Mouse (Mus musculus) Patski (cell line): ENCODE results near the gene Bptf. TPM values are rescaled to one million over a fixed set of nuclear protein-coding genes. Genes with fewer than 3 reads are reported as not detected.
"Not testable (repeated sequence)": the region's sequence is repeated elsewhere in the genome, so short reads cannot be mapped to it uniquely, and the experiment has no call there.

Experiments used
- ATAC-seq: fragments of 100-300 bp; one replicate; pipeline ENCODE4 v1.8.0; 2021
- CTCF ChIA-PET: fragments of 350-600 bp; sonication (Branson Sonifier 250); formaldehyde crosslinking; loops from one replicate; lab custom pipeline; 2022; ENCODE audit warnings: inconsistent platforms; lab: Charles Lee
- POLR2A ChIA-PET: fragments of 350-600 bp; sonication (Branson Sonifier 250); formaldehyde crosslinking; loops from one replicate; lab custom pipeline; 2022; ENCODE audit warnings: antibody characterized with exemption, inconsistent platforms; lab: Charles Lee
- DNase-seq: peaks from one replicate; pipeline ENCODE4 v3.0.0-alpha.2; 2011; ENCODE audit warnings: low read depth, low spot score
- H3K27me3 ChIP-seq: fragments of 371-371 bp; one replicate; pipeline ENCODE4 v1.5.1; 2021
- CTCF ChIP-seq: fragments of 100-300 bp; IDR thresholded peaks from one replicate; pipeline ENCODE4 v1.5.1; 2021
- in situ Hi-C: fragments of 300-500 bp; cut with MboI; formaldehyde crosslinking; loops from 3 replicates; pipeline ENCODE4 v1.11.1; 2018; ENCODE audit warnings: low pct_unique_long_range_greater_than_20kb, mixed read lengths
- polyA plus RNA-seq: library from polyadenylated mRNA; unstranded; gene quantifications from one replicate; pipeline ENCODE4 v1.2.3, GENCODE M21; 2021

The Bptf gene
- polyA plus RNA-seq, 1 experiment from 2014 or later: 47.4 TPM

DNA sequence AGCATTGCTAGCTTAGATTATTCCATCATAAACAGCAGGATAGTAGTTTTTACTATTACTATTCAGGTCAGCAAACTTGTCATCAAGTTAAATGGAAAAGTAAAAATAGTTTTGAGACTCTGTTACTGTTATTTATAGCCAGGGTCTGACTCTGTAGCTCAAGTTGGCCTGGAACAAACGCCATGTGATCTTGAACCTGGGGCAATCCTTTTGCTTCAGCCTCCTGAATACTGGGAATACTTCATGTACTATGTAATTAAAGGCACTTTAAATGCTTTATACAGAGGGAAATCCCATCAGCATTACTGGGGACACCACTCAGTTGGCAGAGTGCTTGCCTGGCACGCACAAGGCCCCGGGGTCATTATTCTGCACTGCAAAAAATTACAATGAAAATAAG is 68.9 kb downstream of the Bptf start:
- POLR2A ChIA-PET: no interaction called here
- no peaks in the 10 kb centered on the region for H3K27me3 ChIP-seq
- in situ Hi-C loops: no loop called here
- TF ChIP-seq CTCF: no peak
- ATAC-seq (no peak), DNase-seq (no peak)
- CTCF ChIA-PET: no interaction called here

DNA sequence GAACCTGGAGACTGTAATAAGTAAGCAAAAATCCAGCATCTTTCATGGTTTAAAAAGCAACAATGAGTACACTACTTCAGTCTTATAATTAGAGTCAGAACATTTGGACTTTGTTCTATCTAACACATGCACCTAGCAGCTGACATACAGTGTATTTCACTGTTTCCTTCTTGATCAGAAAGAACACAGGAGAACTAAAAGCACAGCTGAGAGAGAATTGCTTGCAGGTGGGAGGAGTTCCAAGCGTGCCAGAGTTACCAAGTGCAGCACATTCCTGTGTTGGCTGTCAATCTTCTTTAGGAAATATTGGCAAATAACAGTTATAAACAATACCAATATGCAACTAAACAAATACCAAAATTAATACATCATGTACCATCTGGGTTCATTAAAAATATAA is 71.0 kb downstream of the Bptf start:
- no peaks in the 10 kb centered on the region for H3K27me3 ChIP-seq
- TF ChIP-seq CTCF: no peak
- POLR2A ChIA-PET: no interaction called here
- ATAC-seq (no peak), DNase-seq (no peak)
- CTCF ChIA-PET: no interaction called here
- in situ Hi-C loops: no loop called here

DNA sequence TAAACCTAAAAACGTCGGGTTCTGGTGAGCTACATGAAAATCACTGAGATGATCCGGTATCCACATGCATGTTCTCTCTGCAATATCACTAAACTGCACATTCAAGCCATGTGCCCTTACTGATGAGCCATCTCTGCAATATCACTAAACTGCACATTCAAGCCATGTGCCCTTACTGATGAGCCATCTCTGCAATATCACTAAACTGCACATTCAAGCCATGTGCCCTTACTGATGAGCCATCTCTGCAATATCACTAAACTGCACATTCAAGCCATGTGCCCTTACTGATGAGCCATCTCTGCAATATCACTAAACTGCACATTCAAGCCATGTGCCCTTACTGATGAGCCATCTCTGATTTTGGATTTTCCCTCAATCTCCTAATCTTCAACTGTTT is 72.3 kb downstream of the Bptf start:
- POLR2A ChIA-PET, ATAC-seq, H3K27me3 ChIP-seq, CTCF ChIA-PET, DNase-seq, in situ Hi-C loops: not testable (repeated sequence)

DNA sequence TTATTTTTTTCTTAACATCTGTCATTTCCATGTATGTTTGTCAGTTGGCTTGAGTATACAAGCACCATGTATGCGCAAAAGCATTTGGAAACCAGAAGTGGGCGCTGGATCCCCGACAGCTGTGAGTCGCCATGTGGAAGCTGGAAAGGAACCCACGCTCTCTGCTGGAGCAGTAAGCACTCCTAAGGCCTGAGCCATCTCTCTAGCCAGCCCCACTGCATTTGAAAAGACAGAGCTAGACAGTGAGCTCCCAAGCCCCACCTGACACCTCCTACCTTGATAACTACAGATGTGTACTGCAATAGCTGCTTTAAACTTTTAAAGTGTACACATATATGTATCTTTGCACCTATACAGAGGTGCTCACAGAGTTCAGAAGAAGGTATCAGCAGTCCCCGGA is 74.5 kb downstream of the Bptf start:
- POLR2A ChIA-PET: no interaction called here
- no peak for TF ChIP-seq CTCF
- CTCF ChIA-PET: interaction anchor here (0.7 to 1.2 kb wide), 3 partner anchors 14 to 32 kb away, joined by 3 read pairs; no protein-coding TSS in a partner anchor
- DNase-seq: no peak
- in situ Hi-C loops: no loop called here
- H3K27me3 ChIP-seq: no peaks in the 10 kb centered on the region
- no peak for ATAC-seq

DNA sequence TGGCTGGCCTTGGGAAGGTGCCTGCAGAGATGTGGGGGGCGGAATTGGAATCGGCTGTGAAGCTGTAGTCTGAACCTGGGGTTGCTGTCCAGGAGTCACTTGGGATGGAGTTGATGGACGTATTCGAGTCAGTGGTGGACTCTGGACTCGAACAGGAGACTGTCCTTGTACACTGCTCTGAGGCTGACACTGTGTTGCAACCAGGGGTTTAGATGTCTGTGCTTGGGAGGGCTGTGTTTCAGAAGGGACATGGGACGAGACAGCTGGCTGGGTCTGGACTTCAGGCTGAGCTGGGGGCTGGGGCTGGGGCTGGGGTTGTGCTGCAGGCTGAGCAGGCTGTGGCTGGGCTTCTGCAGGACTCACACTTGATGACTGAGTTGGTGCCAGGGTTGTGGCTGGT is 77.1 kb downstream of the Bptf start:
- POLR2A ChIA-PET: no interaction called here

DNA sequence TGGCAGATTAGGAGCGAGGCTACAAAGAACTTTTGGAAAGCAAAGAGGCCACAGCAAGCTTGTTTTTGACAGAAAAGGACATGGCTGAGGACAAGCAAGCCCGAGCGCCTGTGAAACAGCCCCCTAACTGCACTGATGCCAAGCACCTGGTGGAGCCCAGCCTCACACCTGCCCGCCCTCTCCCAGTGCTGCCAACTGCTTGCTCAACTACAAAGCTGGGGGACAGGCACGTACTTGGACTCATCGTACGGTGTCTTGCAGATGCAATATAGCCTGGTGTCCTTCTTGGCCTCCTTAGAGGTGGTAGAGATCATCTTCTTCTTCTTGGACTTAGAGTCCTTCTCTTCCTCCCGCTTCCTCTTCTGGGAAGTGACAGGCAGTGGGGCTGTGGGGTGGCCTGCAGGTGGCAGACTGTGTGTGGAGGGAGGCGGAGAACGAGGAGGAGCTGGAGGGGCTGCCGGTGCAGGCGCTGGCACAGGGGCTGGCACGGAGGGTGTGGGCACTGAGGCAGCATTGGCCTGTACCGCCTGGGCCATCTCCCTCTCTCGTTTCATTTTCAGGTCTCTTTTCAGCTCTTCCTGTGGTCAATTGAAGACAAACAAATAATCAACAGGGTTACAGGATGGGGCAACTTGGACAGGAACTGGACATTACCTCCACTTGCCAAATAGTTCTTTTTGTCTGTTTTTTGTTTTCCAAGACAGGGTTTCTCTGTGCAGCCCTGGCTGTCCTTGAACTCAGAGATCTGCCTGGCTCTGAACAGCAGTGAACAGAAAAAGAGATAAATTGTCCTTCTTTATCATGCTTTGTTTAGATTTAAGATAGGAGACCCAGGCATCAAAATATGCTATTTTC is 84.9 kb downstream of the Bptf start:
- no peaks in the 10 kb centered on the region for H3K27me3 ChIP-seq
- POLR2A ChIA-PET: no interaction called here

More for the DNA sequence above, 77.1 kb downstream of the Bptf start:
- ATAC-seq (no peak), DNase-seq (no peak)
- no peak for TF ChIP-seq CTCF
- in situ Hi-C loops: no loop called here
- CTCF ChIA-PET: interaction anchor here (0.9 kb wide), 1 partner anchor 10 kb away, joined by 3 read pairs; no protein-coding TSS in a partner anchor
- no peaks in the 10 kb centered on the region for H3K27me3 ChIP-seq

DNA sequence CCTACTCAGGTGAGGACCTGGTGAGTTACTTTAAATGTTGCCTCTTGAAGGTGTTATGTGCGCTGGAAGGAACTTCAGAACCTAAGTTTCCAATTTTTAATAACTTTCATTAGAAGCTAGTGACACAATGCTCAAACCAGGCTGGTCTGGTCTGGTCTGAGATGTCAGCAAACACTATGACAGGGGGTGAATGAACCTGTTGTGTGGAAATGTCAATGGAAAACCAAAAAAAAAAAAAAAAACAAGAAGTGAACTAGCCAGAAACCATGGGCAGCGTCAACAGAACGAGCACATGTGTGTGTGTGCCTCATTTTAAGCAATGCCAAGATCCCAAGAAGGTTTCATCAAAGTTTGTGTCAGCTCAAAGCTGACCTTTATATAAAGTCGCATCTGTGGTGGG is 86.4 kb downstream of the Bptf start:
- DNase-seq (no peak), ATAC-seq (no peak)
- no peak for TF ChIP-seq CTCF
- CTCF ChIA-PET: interaction anchor here (1.7 kb wide), 1 partner anchor 20 kb away, joined by 5 read pairs; no protein-coding TSS in a partner anchor
- in situ Hi-C loops: no loop called here
- H3K27me3 ChIP-seq: no peaks in the 10 kb centered on the region
- POLR2A ChIA-PET: interaction anchor here (1.0 kb wide), 1 partner anchor 46 kb away, joined by 3 read pairs; no protein-coding TSS in a partner anchor

More for the DNA sequence above, 84.9 kb downstream of the Bptf start:
- in situ Hi-C loops: no loop called here
- ATAC-seq (no peak), DNase-seq (no peak)
- CTCF ChIA-PET: interaction anchor here (0.9 to 1.2 kb wide), 3 partner anchors 18 to 304 kb away, joined by 3 to 4 read pairs (median 4); no protein-coding TSS in a partner anchor
- TF ChIP-seq CTCF: no peak

DNA sequence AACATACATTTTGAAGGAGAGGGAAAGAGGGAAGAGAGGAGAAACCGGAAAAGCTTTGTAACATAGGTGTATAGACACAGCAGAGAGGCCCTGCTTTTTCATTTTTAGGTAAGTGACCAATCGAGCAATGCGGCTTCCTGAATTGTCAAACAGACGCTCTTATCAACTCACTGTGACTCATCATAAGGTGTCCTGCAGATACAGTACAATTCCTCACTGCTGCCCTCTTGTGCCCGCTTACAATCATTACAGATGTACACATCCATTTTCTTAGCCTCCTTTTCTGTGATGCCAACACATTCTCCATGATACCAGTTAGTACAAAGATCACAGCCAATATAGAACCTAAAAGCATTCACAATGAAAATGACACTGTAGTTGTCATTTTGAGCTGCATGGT is 87.6 kb downstream of the Bptf start:
- peak; percentile 82 for TF ChIP-seq CTCF
- POLR2A ChIA-PET: interaction anchor here (1.2 kb wide), 1 partner anchor 18 kb away, joined by 3 read pairs; no protein-coding TSS in a partner anchor
- CTCF ChIA-PET: interaction anchor here (0.9 to 1.7 kb wide), 4 partner anchors 10 to 21 kb away, joined by 3 to 6 read pairs (median 4); no protein-coding TSS in a partner anchor
- H3K27me3 ChIP-seq: no peaks in the 10 kb centered on the region
- in situ Hi-C loops: no loop called here
- ATAC-seq (peak; percentile 47), DNase-seq (no peak)

DNA sequence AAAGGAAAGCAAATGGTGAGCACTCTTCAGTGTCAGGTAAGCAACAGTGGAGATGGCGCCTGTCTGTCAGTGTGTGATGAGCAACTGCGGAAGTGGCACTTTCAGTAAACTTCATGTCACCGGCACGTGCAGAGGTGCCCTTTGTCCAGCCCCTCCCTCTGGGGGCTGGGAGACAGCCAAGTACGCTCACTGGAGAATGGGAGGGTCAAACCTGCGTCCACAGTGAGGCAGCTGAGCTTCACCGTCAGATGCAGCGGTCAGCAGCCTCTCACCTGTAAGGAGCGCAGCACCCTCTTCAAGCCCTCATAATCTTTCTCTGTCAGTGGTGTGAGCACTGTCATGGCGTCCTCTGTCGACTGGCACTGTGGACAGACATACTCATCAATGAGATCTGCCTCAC is 88.6 kb downstream of the Bptf start:
- in situ Hi-C loops: no loop called here
- ATAC-seq: no peak
- no peak for DNase-seq
- H3K27me3 ChIP-seq: no peaks in the 10 kb centered on the region
- CTCF ChIA-PET: interaction anchor here (0.9 to 1.3 kb wide), 3 partner anchors 10 to 14 kb away, joined by 3 to 4 read pairs (median 4); no protein-coding TSS in a partner anchor
- no peak for TF ChIP-seq CTCF
- POLR2A ChIA-PET: interaction anchor here (1.2 kb wide), 1 partner anchor 17 kb away, joined by 3 read pairs; no protein-coding TSS in a partner anchor

DNA sequence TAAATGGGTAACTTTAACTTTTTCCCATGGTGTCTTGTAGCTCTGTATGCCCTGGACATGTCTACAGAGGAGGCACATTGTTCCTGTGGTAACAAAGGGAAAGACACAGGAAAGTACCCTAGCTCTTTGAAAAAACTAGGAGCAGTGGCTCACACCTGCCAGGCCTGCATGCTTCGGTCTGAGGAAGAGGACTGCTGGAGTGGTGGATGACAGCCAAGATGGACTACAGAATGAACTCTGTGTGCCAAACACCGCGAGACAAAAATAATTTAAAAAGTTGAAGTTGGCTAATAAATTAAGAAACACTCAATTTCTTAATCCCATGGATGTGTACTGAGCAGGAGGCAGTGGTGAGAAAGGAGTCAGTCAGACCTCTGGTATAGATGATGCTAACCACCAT is 90.5 kb downstream of the Bptf start:
- DNase-seq: no peak
- POLR2A ChIA-PET: no interaction called here
- TF ChIP-seq CTCF: no peak
- CTCF ChIA-PET: interaction anchor here (1.2 kb wide), 2 partner anchors 17 to 23 kb away, joined by 3 read pairs; no protein-coding TSS in a partner anchor
- ATAC-seq: no peak
- no peaks in the 10 kb centered on the region for H3K27me3 ChIP-seq
- in situ Hi-C loops: no loop called here

DNA sequence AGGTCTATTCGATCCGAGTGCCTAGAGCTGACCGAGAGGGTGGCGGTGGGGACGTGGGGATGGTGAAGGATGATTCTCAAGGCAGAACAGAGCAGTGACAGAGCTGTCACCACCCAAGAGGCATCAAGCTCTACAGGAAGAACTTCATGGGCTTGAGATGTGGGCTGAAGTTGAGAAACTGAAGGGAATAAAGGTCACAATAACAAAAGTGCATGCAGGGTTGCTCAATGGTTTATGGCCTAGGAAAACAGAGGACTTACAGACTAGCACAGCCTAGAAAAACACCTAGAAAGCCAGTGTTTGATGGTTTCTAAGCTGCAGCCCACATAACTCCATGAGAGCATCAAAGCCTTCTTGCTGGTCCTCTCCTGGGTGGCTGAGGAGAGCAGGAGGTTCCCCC is 92.5 kb downstream of the Bptf start:
- no peak for ATAC-seq
- in situ Hi-C loops: no loop called here
- no peaks in the 10 kb centered on the region for H3K27me3 ChIP-seq
- no peak for TF ChIP-seq CTCF
- no peak for DNase-seq
- CTCF ChIA-PET: no interaction called here
- POLR2A ChIA-PET: no interaction called here
